Mouse (Mus musculus): ENCODE data around the gene Mast4. TPM values are rescaled to one million over a fixed set of nuclear protein-coding genes. Genes with fewer than 3 reads are reported as not detected.
A peak's percentile ranks its signal among the peaks of the same experiment; 100 is the strongest.

The Mast4 gene
- total RNA-seq, 2 experiments from 2014 or later = 48.4 to 58.4 TPM

- no peak for DNase-seq (ENCODE audit: low spot score in 2 of 2)
Observed at GRCm38 (mm10) chr13:103127594-103127993, 206.7 kb downstream of the Mast4 start.

DNA sequence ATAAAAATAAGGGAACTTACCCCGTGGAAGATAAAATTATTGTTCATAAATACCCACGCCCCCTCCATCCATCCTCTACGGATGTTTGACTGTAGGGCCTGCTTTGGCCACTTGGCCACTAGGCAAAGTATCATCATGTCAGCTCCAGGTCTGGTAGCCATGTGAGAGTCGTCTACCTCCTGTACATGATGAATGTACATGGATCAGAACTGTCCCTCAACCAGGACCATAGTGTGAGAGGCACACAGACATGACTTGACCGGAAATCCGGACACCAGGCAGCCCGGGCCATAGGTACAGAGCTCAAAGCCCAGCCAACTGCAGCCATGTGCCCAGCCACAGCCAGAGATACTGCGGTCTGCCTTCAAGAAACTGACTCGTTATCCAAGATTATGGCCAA is 210.6 kb downstream of the Mast4 start:
- no peak for DNase-seq (ENCODE audit: low spot score in 2 of 2)

DNA sequence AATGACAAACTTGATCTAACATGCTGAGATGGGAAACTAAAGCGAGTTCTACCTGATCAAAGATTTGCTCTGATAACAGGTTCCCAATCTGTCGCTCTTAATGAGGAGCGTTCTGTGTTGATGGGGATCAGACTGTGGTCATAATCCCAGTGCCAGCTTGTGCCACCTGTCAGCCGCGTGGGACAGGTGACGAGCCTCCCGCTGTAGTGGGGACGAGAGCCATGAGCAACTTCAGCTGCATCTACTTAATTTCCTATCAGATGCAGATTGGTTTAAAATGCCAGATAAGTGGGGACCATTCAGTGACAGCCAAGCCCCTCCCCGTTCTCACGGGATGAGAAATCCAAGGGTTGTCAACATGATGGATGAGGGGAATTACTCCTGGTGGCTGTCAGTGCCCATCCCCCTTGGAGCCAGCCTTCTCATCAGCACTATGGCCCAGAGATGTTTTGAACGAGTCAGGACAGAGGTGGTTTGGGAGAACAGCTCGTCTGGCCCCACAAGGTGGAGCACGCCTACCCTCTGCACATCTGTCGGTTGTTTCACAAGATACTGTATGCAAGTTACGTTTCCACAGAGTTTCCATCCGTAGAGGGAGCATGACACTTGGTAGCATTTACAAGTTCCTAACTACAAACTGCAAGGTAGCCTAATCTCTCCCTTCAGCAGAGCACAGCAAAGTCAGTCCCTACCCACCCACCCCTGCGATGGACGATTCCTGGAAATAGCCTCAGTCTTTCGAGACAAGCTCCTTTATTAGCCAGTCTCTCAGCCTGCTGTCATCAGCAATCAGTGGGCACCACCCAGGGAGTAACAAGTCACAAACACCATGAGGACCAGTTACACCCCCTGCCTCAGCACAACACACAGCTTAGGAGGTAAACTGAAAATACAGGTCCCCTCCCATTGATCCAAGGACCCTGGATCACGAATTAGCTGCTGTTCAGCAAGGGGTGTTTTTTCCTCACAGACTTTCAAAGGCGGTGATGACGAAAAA is 212.2 kb downstream of the Mast4 start:
- DNase-seq (ENCODE audit: low spot score in 2 of 2) = no peak

DNA sequence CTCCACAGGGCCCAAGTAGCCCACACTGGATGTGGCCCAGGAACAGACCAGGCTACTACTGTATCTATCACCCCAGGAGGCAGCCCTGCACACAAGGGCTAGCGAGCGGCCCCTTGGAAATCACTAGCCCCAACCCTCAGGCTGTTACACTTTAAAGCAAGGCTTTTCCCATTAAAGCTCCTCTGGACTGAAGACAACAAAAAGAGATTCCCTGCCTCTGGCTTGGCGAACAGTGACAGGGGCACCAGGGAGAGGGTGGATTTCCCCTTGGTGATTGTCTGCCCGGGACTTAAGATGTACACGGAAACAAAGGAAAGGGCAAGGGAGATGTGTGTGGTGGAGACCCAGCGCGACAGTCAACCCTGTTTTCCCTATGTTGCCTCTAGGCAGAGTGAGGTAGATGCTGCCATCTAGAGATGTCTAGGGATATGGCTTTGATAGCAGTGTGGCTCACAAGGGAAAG is 213.6 kb downstream of the Mast4 start:
- DNase-seq (ENCODE audit: low spot score in 2 of 2) = peak; percentile 36 to 53

- DNase-seq (ENCODE audit: low spot score in 2 of 2) = no peak
Observed at GRCm38 (mm10) chr13:103119728-103120127, 214.6 kb downstream of the Mast4 start.

- no peak for DNase-seq (ENCODE audit: low spot score in 2 of 2)
Observed at GRCm38 (mm10) chr13:103115116-103115515, 219.2 kb downstream of the Mast4 start.

DNA sequence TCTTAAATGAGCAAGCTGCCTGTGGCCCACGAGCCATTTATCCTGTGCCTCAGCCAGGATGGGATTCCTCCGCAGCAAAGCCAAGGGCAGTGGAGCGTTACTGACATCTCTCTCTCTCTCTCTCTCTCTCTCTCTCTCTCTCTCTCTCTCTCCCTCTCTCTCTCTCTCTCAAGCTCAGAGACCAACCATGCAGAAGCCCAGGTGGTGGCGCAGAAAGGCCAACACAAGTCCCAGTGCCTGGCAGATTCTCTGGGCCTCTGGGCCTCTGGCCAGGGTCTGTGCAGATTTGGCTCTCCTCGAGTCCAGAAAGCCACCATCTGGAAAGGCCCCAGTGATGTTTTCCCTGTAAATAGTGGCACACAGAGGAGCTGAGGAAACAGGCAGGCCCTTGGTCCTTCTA is 220.0 kb downstream of the Mast4 start:
- DNase-seq (ENCODE audit: low spot score in 2 of 2) = peak; percentile 71 to 84

GRCm38 (mm10) chr13:103109872-103110271 is 224.4 kb downstream of the Mast4 start:
- peak; percentile 69 to 77 for DNase-seq (ENCODE audit: low spot score in 2 of 2)

- DNase-seq (ENCODE audit: low spot score in 2 of 2) = no peak
Observed at GRCm38 (mm10) chr13:103107362-103107761, 226.9 kb downstream of the Mast4 start.

- DNase-seq (ENCODE audit: low spot score in 2 of 2) = peak in 1 of 2 experiments; percentile 21
Observed at GRCm38 (mm10) chr13:103102598-103102997, 231.7 kb downstream of the Mast4 start.

- peak; percentile 57 to 68 for DNase-seq (ENCODE audit: low spot score in 2 of 2)
Observed at GRCm38 (mm10) chr13:103096346-103097150, 237.7 kb downstream of the Mast4 start.

DNA sequence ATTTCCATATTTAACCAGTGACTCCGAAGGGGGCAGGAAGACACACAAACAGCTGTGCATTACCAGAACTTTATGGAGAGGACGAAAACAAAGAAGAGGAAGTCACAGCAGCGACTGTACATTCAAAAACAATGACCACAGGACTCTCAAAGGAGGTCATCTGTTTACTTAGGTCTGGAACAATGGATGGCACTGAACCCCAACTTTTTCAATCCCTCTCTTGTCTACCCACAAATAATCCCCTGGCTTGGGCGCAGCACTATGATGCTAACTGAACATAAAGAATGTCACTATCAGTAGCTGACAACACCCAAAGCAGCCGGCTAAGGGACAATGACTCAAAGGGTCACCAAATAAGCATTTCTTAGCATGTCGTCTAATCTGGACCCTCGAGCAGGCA is 238.8 kb downstream of the Mast4 start:
- no peak for DNase-seq (ENCODE audit: low spot score in 2 of 2)

DNA sequence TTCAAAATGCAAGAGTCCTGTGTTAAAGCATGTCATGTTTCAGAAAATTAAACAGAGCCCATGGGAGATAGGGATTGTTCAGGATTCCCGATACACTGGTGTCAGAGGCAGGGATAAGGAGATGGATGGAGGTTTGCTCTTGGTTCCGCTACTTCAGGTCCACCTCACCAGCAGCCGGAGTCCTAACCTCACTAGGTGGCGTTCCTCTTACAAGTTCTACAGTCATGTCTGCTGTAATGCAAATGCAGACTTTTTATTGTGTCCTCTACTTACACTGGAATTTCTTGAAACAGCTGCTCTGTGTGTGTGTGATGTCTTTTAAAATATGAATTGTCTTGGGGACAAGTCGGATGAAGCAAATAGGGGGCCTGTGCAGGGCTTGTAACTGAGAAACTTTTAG is 239.7 kb downstream of the Mast4 start:
- DNase-seq (ENCODE audit: low spot score in 2 of 2) = no peak

DNA sequence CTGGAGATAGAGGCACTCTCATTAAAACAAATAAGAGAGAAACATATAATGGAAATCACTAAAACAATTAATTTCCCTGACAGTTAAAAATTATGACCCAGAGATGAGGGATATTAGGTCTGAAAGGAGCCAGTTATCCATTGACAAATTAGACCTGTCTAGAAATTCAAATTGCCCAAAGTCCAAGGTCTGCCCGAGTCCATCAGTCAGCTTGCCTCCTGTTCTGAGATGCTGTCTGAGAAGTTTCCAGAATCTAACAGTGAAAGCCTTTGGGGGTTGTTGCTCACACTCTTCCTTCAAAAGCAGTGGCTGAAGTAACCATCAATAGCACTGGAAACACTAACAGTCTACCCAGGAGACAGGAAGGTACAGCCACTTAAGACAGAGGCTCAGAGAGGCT is 240.6 kb downstream of the Mast4 start:
- no peak for DNase-seq (ENCODE audit: low spot score in 2 of 2)

- DNase-seq (ENCODE audit: low spot score in 2 of 2) = no peak
Observed at GRCm38 (mm10) chr13:103085540-103086121, 248.7 kb downstream of the Mast4 start.

GRCm38 (mm10) chr13:103082891-103083290 is 251.4 kb downstream of the Mast4 start:
- DNase-seq (ENCODE audit: low spot score in 2 of 2) = no peak

- no peak for DNase-seq (ENCODE audit: low spot score in 2 of 2)
Observed at GRCm38 (mm10) chr13:103079806-103080205, 254.5 kb downstream of the Mast4 start.

DNA sequence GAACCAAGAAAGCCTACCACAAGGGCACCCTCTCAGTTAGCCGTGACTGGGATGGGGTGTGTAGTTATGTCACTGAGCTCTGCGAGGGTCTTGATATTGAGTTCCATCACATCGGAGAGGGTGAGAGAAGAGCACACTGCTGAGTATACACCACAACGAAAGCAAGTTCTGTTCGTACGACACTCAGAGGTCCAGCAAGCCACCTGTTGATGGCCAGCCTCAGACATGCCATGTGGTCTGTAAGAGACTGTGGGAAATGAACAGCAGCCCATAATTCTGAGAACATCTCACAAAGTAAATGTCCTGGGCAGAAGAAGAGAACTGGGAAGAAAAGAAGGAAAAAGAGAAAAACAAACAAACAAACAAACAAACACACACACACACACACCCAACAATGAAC is 255.5 kb downstream of the Mast4 start:
- DNase-seq (ENCODE audit: low spot score in 2 of 2) = no peak

DNA sequence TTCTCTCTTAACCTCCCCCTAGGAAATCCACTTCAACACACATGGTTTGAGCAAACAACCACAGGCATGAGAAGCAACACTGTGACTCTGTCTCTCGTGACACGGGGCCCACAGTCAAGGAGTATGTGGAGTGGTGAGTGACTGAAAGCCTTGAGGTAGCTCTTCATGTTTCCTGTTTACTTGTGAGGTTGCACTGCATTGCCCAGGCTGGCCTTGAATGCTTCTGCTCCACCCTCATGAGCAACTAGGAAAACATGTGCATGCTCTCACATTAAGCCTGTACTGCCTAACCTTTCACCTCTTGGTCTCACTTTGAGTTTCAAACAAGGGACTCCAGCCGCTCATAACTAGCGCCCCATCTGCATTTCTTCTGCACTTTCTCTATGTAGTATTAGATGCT is 260.8 kb downstream of the Mast4 start:
- no peak for DNase-seq (ENCODE audit: low spot score in 2 of 2)

- DNase-seq (ENCODE audit: low spot score in 2 of 2) = peak in 1 of 2 experiments; percentile 23
Observed at GRCm38 (mm10) chr13:103071783-103072182, 262.5 kb downstream of the Mast4 start.

DNA sequence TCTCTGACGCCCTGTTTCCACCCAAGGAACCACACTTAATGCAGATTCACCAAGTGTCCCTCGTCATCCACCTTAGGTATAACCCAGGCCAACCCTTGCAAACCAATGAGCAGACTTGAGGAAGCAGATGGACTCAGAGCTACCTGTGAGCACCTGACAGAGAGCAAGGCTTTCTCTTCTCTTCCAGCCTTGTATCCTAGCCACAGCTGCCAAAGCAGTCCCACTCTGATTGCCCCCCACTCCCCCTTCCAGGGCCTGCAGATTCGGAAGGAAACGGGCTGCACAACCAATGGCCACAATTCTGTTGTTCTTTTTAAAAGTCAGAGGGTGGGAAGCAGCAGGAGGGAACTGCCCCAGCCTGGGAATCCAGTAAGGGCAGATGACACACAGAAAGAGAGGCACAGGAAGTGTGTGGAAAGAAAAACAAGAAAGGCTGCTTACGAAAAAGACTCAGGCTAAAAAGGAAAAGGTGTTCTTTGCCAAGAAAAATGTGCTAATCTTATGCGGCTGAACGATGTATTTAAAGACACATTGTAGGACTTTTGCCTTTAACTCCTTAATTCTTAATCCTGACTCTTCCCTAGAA is 266.6 kb downstream of the Mast4 start:
- DNase-seq (ENCODE audit: low spot score in 2 of 2) = no peak

Measured in layer of hippocampus, postnatal 14 days (tissue).